Mouse (Mus musculus) hindbrain, embryonic 14.5 days (tissue): Measurements from ENCODE around the gene Hpgd. TPM values are rescaled to one million over a fixed set of nuclear protein-coding genes. Genes with fewer than 3 reads are reported as not detected.

Source experiments
- ATAC-seq: fragments of 200-750 bp; cut with Nextera tagmentation; 2 replicates; pipeline ENCODE4 v1.8.0; 2017; ENCODE audit warnings: moderate number of reproducible peaks, mild to moderate bottlenecking, moderate TSS enrichment, moderate library complexity; ENCODE audit not compliant: low FRiP score
- DNase-seq: peaks from one replicate; pipeline ENCODE4 v3.0.0-alpha.2; 2015; ENCODE audit warnings: low spot score
- H3K27ac ChIP-seq: fragments of 300-500 bp; sonication (generic); 2 replicates; pipeline ENCODE4 v1.5.1; 2014; ENCODE audit warnings: mild to moderate bottlenecking, moderate library complexity
- H3K27me3 ChIP-seq: fragments of 300-500 bp; sonication (generic); 2 replicates; pipeline ENCODE4 v1.6.1; 2014; ENCODE audit warnings: mild to moderate bottlenecking, low read length, mixed read lengths; ENCODE audit not compliant: control insufficient read depth, insufficient read depth
- H3K36me3 ChIP-seq: fragments of 300-500 bp; sonication (generic); replicated peaks from 2 replicates; pipeline ENCODE4 v1.6.1; 2014; ENCODE audit not compliant: control insufficient read depth, insufficient read depth
- H3K4me1 ChIP-seq: fragments of 300-500 bp; sonication (generic); replicated peaks from 2 replicates; pipeline ENCODE4 v1.6.1; 2014; ENCODE audit warnings: antibody characterized with exemption, low read length, mixed read lengths; ENCODE audit not compliant: control insufficient read depth, insufficient read depth
- H3K4me2 ChIP-seq: fragments of 300-500 bp; sonication (generic); replicated peaks from 2 replicates; pipeline ENCODE4 v1.6.1; 2014; ENCODE audit warnings: mild to moderate bottlenecking, moderate library complexity
- H3K4me3 ChIP-seq: fragments of 300-500 bp; sonication (generic); replicated peaks from 2 replicates; pipeline ENCODE4 v1.5.1; 2014; ENCODE audit warnings: mild to moderate bottlenecking, low read length
- H3K9ac ChIP-seq: fragments of 300-500 bp; sonication (generic); 2 replicates; pipeline ENCODE4 v1.6.1; 2014
- H3K9me3 ChIP-seq: fragments of 300-500 bp; sonication (generic); 2 replicates; pipeline ENCODE4 v1.6.1; 2016; ENCODE audit warnings: low read length; ENCODE audit not compliant: control insufficient read depth
- WGBS: fragments of 180-500 bp; shearing (Covaris S2); extraction: QIAGEN DNeasy Blood & Tissue Kit; methylation state at CpG from one replicate; pipeline ENCODE4 v1.1.7; 2014; 5-methylcytosine and 5-hydroxymethylcytosine counted together
- polyA plus RNA-seq: library from polyadenylated mRNA; unstranded; fragments of >200 nt; fragmentation: Nextera tagmentation; extraction: Ambion mirVana; gene quantifications from 2 replicates; pipeline ENCODE4 v1.2.1, GENCODE M21; 2014

Hpgd gene
- polyA plus RNA-seq, 1 experiment from 2014 or later, result 14.1 TPM

DNA sequence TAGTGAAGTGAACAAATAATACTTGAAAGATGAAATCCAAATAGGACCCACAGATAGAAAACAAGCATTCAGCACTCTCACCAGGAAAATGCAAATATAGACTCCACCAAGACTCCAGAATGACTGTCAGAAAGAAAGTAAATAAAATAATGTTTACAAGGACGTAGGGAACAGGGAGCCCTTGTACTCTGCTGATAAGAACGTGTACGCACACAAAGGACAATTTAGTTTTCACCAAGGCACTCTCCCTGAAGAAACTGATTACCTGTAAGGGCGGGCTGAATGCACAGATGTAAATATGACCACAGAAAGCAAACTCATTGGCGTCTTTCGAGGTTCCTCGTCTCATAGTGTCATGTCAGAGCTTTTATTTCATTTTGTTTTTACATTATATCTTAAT is 10.2 kb downstream of the Hpgd start:
- ATAC-seq (no peak), DNase-seq (no peak)
- H3K27me3 ChIP-seq, result no peaks in the 10 kb centered on the region
- H3K4me2 ChIP-seq, result no peak overlapping the region
- H3K4me1 ChIP-seq, result no peaks in the 10 kb centered on the region
- H3K27ac ChIP-seq, result no peak overlapping the region
- no peaks in the 10 kb centered on the region for H3K9me3 ChIP-seq
- WGBS, result 86% methylated on average over 7 of the region's 7 CpGs
- H3K4me3 ChIP-seq, result no peak overlapping the region
- H3K9ac ChIP-seq, result no peak overlapping the region
- no peaks in the 10 kb centered on the region for H3K36me3 ChIP-seq

DNA sequence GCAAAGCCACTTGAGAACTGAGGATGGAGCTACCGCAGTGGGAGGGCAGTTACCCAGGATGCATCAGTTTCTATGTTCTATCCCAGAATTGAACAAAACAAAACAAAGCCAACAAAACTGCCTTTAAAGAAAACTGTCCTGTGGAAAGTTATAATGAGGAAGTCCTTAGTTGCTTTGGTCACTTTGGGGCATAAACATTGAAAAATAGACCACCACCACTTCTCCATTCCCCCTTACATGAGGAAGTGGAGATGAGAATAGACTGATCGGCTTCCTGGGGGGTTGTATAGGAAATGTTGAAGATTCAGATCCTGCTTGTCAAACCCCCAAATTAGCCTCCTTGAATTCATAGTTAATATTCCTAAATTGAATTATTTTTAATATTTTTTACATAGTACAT is 19.2 kb downstream of the Hpgd start:
- H3K27me3 ChIP-seq, result no peaks in the 10 kb centered on the region
- H3K27ac ChIP-seq, result no peak overlapping the region
- ATAC-seq (no peak), DNase-seq (no peak)
- 97% methylated on average over 2 of the region's 2 CpGs for WGBS
- no peak overlapping the region for H3K9ac ChIP-seq
- no peaks in the 10 kb centered on the region for H3K36me3 ChIP-seq
- no peak overlapping the region for H3K4me3 ChIP-seq
- no peaks in the 10 kb centered on the region for H3K9me3 ChIP-seq
- H3K4me1 ChIP-seq, result no peaks in the 10 kb centered on the region
- H3K4me2 ChIP-seq, result no peak overlapping the region

DNA sequence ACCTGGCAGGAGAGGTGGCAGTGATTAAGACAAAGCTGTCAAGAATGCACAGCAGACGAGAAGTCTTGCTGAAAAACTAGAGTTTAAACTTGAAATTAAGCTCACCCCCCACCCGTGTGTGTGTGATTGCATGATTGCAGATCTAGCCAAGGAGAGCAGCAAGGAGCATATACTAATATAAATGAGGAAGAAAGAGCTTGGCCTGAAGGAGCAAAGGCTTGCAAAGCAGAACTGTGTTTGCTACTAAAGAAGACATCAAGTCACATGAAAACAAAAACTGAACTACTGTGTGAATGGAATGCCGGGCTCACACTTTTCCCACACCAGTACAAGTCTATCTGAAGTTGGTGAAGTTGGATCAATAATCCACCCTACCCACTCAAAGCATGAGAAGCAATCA is 20.8 kb downstream of the Hpgd start:
- no peak overlapping the region for H3K9ac ChIP-seq
- no peak overlapping the region for H3K4me3 ChIP-seq
- no peaks in the 10 kb centered on the region for H3K27me3 ChIP-seq
- no peak overlapping the region for H3K27ac ChIP-seq
- DNase-seq, result no peak
- ATAC-seq, result no peak
- no peaks in the 10 kb centered on the region for H3K36me3 ChIP-seq
- H3K4me1 ChIP-seq, result no peaks in the 10 kb centered on the region
- 87% methylated on average over 3 of the region's 3 CpGs for WGBS
- no peaks in the 10 kb centered on the region for H3K9me3 ChIP-seq
- H3K4me2 ChIP-seq, result no peak overlapping the region

DNA sequence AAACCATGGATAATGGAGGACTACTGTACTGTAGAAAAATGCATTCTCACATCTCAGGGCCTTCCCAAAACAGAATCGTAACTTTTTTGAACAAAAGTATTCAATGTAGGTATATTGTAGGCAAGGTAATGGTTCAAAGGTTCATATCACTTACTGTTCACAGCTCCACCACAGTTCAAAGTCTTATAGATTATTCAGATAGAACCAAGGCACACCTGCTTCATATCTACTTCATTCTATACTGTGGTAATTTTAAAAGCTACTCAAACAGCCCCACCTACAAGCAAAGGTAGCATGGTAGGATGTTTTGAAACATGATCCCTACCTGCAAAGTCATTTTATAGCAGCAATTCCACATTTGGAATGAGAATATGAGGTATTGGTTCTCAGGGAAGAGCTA is 28.9 kb downstream of the Hpgd start:
- no peaks in the 10 kb centered on the region for H3K36me3 ChIP-seq
- 91% methylated on average over 1 of the region's 1 CpGs for WGBS

DNA sequence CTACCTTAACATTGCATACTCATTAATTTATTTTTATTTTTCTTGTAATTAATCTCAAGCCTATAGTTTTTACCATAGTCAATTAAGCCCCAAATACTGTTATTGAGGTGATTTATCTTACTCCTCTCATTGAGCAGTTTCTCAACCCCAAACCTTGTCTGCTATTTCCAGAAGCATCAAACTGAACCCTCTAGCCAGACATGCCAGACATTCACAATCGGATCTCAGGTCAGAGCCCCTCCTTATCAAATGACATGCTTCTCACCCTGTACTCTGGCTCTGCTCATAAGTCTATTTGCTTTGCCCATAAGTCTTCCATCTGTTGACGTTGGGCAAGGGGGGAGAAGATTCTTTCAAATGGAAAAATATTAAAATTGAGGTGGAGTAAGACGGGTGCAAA is 33.3 kb downstream of the Hpgd start:
- Histone ChIP-seq H3K4me1 (no peaks in the 10 kb centered on the region), H3K9me3 (no peaks in the 10 kb centered on the region), H3K9ac (no peak overlapping the region), H3K4me2 (no peak overlapping the region), H3K27me3 (no peaks in the 10 kb centered on the region), H3K27ac (no peak overlapping the region), H3K36me3 (no peaks in the 10 kb centered on the region), H3K4me3 (no peak overlapping the region)
- 60% methylated on average over 3 of the region's 3 CpGs for WGBS
- DNase-seq (no peak), ATAC-seq (no peak)

More for the DNA sequence above, 28.9 kb downstream of the Hpgd start:
- ATAC-seq (no peak), DNase-seq (no peak)
- Histone ChIP-seq H3K9me3 (no peaks in the 10 kb centered on the region), H3K9ac (no peak overlapping the region), H3K4me3 (no peak overlapping the region), H3K27me3 (no peaks in the 10 kb centered on the region), H3K4me2 (no peak overlapping the region), H3K4me1 (no peaks in the 10 kb centered on the region), H3K27ac (no peak overlapping the region)

DNA sequence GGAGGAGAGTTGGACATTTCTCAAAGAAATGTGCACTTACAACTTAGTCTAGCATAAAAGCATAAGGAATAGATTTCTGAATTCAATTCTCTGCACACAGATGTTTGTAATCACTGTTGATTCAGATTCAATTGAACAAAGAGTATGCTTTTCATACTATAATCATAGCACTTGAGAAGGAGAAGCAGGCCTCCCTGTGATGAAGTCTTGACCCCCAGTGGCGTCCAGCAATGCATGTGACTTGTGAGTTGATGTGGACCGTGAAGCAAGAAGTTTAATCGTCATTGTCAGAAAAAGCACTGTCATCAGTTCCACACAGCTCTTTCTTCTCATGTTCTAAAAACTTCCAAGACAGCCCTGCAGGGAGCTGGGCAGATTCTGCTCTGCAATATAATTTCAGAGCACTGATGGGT is 33.8 kb downstream of the Hpgd start:
- Histone ChIP-seq H3K36me3 (no peaks in the 10 kb centered on the region), H3K27me3 (no peaks in the 10 kb centered on the region), H3K4me1 (no peaks in the 10 kb centered on the region), H3K4me2 (no peak overlapping the region), H3K27ac (no peak overlapping the region), H3K4me3 (no peak overlapping the region), H3K9me3 (no peaks in the 10 kb centered on the region), H3K9ac (no peak overlapping the region)
- DNase-seq (no peak), ATAC-seq (no peak)
- 48% methylated on average over 3 of the region's 3 CpGs for WGBS

DNA sequence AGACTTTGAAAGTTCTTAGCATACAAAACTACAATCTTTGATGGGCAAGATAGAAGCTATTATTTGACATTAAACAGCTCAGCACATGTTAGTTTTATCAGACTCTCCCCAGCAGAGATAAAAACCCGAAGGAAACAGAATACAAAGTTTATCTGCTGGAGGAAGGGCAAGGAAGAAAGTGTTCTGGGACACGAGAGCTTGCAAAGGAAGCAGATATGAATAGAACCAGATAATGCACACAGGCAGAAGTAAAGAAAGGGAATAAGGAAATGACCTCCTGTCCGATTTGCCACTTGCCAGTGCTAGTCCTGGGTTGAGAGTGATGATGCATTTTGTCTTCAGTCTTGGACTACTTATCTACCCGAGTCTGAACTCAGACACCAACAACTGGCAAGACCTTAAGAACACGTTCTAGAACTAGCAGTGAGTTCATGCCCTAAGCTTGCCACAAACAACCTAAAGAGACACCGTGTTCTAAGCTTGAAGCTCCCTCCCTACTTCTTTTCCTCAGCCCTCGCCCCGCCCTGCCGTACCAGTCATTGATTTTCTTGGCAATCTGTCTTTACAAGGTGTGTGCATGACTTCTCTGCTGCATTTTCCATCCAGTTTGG is 41.1 kb downstream of the Hpgd start:
- no peak overlapping the region for H3K9ac ChIP-seq
- DNase-seq (no peak), ATAC-seq (no peak)
- H3K36me3 ChIP-seq, result no peaks in the 10 kb centered on the region
- no peaks in the 10 kb centered on the region for H3K27me3 ChIP-seq
- no peak overlapping the region for H3K4me2 ChIP-seq
- no peaks in the 10 kb centered on the region for H3K4me1 ChIP-seq
- H3K27ac ChIP-seq, result no peak overlapping the region
- H3K4me3 ChIP-seq, result no peak overlapping the region
- H3K9me3 ChIP-seq, result no peaks in the 10 kb centered on the region
- WGBS, result 84% methylated on average over 9 of the region's 9 CpGs

DNA sequence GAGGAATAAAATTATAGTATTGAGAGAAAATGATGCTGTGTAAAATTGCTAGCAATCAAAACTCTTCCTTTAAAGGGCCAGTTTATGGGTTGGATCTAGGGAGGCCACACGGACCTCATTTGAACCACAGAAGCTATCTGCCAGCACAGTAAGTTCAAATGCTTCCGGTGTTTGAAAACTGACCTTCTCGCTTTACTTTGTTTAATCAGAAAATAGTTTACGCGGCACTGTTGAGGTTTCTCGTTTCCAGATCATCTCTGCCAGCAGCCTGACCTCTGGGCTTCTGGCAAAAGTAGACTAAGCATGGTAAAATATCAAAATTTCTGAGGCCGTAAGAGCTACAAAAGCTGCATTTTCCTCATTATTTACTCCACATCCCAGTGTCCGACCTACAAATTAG is 42.4 kb downstream of the Hpgd start:
- H3K4me3 ChIP-seq, result no peak overlapping the region
- no peak overlapping the region for H3K27ac ChIP-seq
- H3K36me3 ChIP-seq, result no peaks in the 10 kb centered on the region
- H3K4me2 ChIP-seq, result no peak overlapping the region
- ATAC-seq, result no peak
- no peak overlapping the region for H3K9ac ChIP-seq
- H3K9me3 ChIP-seq, result no peaks in the 10 kb centered on the region
- no peaks in the 10 kb centered on the region for H3K27me3 ChIP-seq
- WGBS, result 81% methylated on average over 8 of the region's 8 CpGs
- DNase-seq, result no peak
- no peaks in the 10 kb centered on the region for H3K4me1 ChIP-seq

DNA sequence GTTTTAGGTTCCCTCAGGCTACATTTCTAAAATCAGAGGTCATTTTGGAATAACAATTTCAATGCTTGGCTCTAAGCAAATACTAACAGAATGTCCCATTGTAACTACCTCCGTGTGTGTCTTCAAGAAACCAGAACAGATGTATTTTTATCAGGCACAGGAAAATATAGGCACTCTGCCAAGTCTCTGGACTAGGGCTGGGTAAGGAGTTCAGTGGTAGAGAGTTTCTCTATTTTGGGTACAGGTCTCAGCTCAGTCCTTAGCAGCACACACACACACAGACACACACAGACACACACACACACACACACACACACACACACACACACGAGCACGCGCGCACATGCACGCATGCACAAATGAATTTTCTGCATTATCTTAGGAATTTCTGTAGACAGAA is 49.1 kb downstream of the Hpgd start:
- no peak for DNase-seq
- Histone ChIP-seq H3K27ac (no peak overlapping the region), H3K36me3 (no peaks in the 10 kb centered on the region), H3K4me2 (no peak overlapping the region), H3K4me1 (no peaks in the 10 kb centered on the region), H3K27me3 (no peaks in the 10 kb centered on the region), H3K9me3 (no peaks in the 10 kb centered on the region), H3K9ac (no peak overlapping the region), H3K4me3 (no peak overlapping the region)
- ATAC-seq, result no peak
- 88% methylated on average over 6 of the region's 6 CpGs for WGBS

DNA sequence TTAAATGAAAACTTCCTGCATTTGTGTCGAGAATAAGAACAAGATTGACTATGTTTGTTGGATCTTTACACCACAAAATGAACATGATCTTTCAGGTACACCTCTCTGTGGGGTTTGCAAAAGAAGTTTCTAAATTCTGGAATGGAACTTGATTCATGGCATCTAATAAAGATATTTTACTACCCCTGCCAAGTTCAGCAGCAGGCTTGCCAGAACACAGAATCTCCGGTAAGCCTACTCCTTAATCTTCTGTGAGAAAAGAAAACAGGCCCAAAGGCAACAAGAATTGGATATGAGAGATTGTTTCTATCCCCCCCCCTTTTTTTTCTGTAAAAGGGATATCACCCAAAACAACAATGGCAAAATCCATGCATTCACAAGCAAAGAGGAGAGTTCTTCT is 49.6 kb downstream of the Hpgd start:
- WGBS, result 81% methylated on average over 2 of the region's 2 CpGs
- Histone ChIP-seq H3K9me3 (no peaks in the 10 kb centered on the region), H3K4me1 (no peaks in the 10 kb centered on the region), H3K27me3 (no peaks in the 10 kb centered on the region), H3K27ac (no peak overlapping the region), H3K36me3 (no peaks in the 10 kb centered on the region), H3K9ac (no peak overlapping the region), H3K4me3 (no peak overlapping the region), H3K4me2 (no peak overlapping the region)
- DNase-seq, result no peak
- ATAC-seq, result no peak
